Mouse (Mus musculus) lung, postnatal 14 days (tissue): ENCODE data around the gene Galnt11.
"Not testable (repeated sequence)": the region's sequence is repeated elsewhere in the genome, so short reads cannot be mapped to it uniquely, and the experiment has no call there.

ENCODE experiments used
- DNase-seq: peaks from one replicate; pipeline ENCODE4 v3.0.0; 2021

Galnt11 gene

GRCm38 (mm10) chr5:25221604-25222003 lies at the start of gene Galnt11:
TSS of gene Galnt11 (plus strand) at chr5:25221904.
- DNase-seq: no peak

- not testable (repeated sequence) for DNase-seq
Observed at GRCm38 (mm10) chr5:25177937-25178336, 43.8 kb upstream of the Galnt11 start.

- DNase-seq: not testable (repeated sequence)
Observed at GRCm38 (mm10) chr5:25178543-25178942, 43.2 kb upstream of the Galnt11 start.

- no peak for DNase-seq
Observed at GRCm38 (mm10) chr5:25179284-25179683, 42.4 kb upstream of the Galnt11 start.

GRCm38 (mm10) chr5:25179936-25180488 lies 41.7 kb upstream of the Galnt11 start:
- no peak for DNase-seq

- peak; percentile 1 for DNase-seq
Observed at GRCm38 (mm10) chr5:25181004-25181531, 40.6 kb upstream of the Galnt11 start, which contains the start of gene Galntl5. TSS of gene Galntl5 (plus strand) at chr5:25181460.

GRCm38 (mm10) chr5:25183595-25183994 lies 38.1 kb upstream of the Galnt11 start:
- no peak for DNase-seq

GRCm38 (mm10) chr5:25184594-25184993 lies 37.1 kb upstream of the Galnt11 start:
- DNase-seq: no peak

GRCm38 (mm10) chr5:25187727-25188126 lies 34.0 kb upstream of the Galnt11 start:
- DNase-seq: no peak

GRCm38 (mm10) chr5:25188802-25189201 lies 32.9 kb upstream of the Galnt11 start:
- peak; percentile 23 for DNase-seq

- peak; percentile 2 for DNase-seq
Observed at GRCm38 (mm10) chr5:25190521-25190920, 31.2 kb upstream of the Galnt11 start.

GRCm38 (mm10) chr5:25211872-25212271 lies 9.8 kb upstream of the Galnt11 start:
- no peak for DNase-seq

GRCm38 (mm10) chr5:25213216-25213615 lies 8.5 kb upstream of the Galnt11 start:
- not testable (repeated sequence) for DNase-seq

- no peak for DNase-seq
Observed at GRCm38 (mm10) chr5:25215006-25215405, 6.7 kb upstream of the Galnt11 start.

GRCm38 (mm10) chr5:25222752-25223702 lies 1.3 kb downstream of the Galnt11 start, which contains the start of gene E130116L18Rik:
TSS of gene E130116L18Rik (minus strand) at chr5:25223153.
- DNase-seq: peak; percentile 90

- DNase-seq: not testable (repeated sequence)
Observed at GRCm38 (mm10) chr5:25224377-25224776, 2.7 kb downstream of the Galnt11 start.

GRCm38 (mm10) chr5:25243101-25243500 lies 21.4 kb downstream of the Galnt11 start:
- no peak for DNase-seq

GRCm38 (mm10) chr5:25245806-25246472 lies 24.2 kb downstream of the Galnt11 start:
- no peak for DNase-seq

- DNase-seq: no peak
Observed at GRCm38 (mm10) chr5:25246473-25246865, 24.8 kb downstream of the Galnt11 start.

GRCm38 (mm10) chr5:25247036-25247435 lies 25.3 kb downstream of the Galnt11 start:
- no peak for DNase-seq

- DNase-seq: no peak
Observed at GRCm38 (mm10) chr5:25252423-25252822, 30.7 kb downstream of the Galnt11 start.

GRCm38 (mm10) chr5:25252825-25253544 lies 31.3 kb downstream of the Galnt11 start:
- no peak for DNase-seq
